Mouse (Mus musculus) liver, embryonic 16.5 days (tissue): ENCODE results near the gene Stac. TPM values are rescaled to one million over a fixed set of nuclear protein-coding genes. Genes with fewer than 3 reads are reported as not detected.

Experiments used
- ATAC-seq: fragments of 200-750 bp; cut with Nextera tagmentation; 2 replicates; pipeline ENCODE4 v1.8.0; 2017; ENCODE audit warnings: low read depth, mild to moderate bottlenecking, moderate number of reproducible peaks, moderate library complexity
- H3K27ac ChIP-seq: fragments of 300-500 bp; sonication (generic); 2 replicates; pipeline ENCODE4 v1.5.1; 2014; ENCODE audit warnings: mild to moderate bottlenecking, low read length
- H3K27me3 ChIP-seq: fragments of 300-500 bp; sonication (generic); 2 replicates; pipeline ENCODE4 v1.6.1; 2014; ENCODE audit warnings: low read depth, low read length, mixed read lengths; ENCODE audit not compliant: control insufficient read depth, insufficient read depth
- H3K36me3 ChIP-seq: fragments of 300-500 bp; sonication (generic); 2 replicates; pipeline ENCODE4 v1.6.1; 2014; ENCODE audit warnings: mild to moderate bottlenecking; ENCODE audit not compliant: control insufficient read depth, insufficient read depth
- H3K4me1 ChIP-seq: fragments of 300-500 bp; sonication (generic); 2 replicates; pipeline ENCODE4 v1.6.1; 2014; ENCODE audit warnings: low read depth, low read length, mixed read lengths; ENCODE audit not compliant: control insufficient read depth
- H3K4me2 ChIP-seq: fragments of 300-500 bp; sonication (generic); 2 replicates; pipeline ENCODE4 v1.6.1; 2014; ENCODE audit warnings: low read depth, low read length, mixed read lengths
- H3K4me3 ChIP-seq: fragments of 300-500 bp; sonication (generic); 2 replicates; pipeline ENCODE4 v1.5.1; 2014; ENCODE audit warnings: low read depth, mild to moderate bottlenecking, low read length
- H3K9ac ChIP-seq: fragments of 300-500 bp; sonication (generic); 2 replicates; pipeline ENCODE4 v1.6.1; 2014; ENCODE audit warnings: low read depth, low read length
- H3K9me3 ChIP-seq: fragments of 300-500 bp; sonication (generic); replicated peaks from 2 replicates; pipeline ENCODE4 v1.6.1; 2016; ENCODE audit warnings: low read length; ENCODE audit not compliant: control insufficient read depth
- WGBS: fragments of 180-500 bp; shearing (Covaris S2); extraction: QIAGEN DNeasy Blood & Tissue Kit; methylation state at CpG from one replicate; pipeline ENCODE4 v1.1.7; 2014; ENCODE audit not compliant: insufficient replicate concordance; 5-methylcytosine and 5-hydroxymethylcytosine counted together
- polyA plus RNA-seq: library from polyadenylated mRNA; unstranded; fragments of >200 nt; fragmentation: Nextera tagmentation; extraction: Ambion mirVana; gene quantifications from 2 replicates; pipeline ENCODE4 v1.2.1, GENCODE M21; 2015

Stac gene
- polyA plus RNA-seq, 1 experiment from 2014 or later, result 0.07 TPM

DNA sequence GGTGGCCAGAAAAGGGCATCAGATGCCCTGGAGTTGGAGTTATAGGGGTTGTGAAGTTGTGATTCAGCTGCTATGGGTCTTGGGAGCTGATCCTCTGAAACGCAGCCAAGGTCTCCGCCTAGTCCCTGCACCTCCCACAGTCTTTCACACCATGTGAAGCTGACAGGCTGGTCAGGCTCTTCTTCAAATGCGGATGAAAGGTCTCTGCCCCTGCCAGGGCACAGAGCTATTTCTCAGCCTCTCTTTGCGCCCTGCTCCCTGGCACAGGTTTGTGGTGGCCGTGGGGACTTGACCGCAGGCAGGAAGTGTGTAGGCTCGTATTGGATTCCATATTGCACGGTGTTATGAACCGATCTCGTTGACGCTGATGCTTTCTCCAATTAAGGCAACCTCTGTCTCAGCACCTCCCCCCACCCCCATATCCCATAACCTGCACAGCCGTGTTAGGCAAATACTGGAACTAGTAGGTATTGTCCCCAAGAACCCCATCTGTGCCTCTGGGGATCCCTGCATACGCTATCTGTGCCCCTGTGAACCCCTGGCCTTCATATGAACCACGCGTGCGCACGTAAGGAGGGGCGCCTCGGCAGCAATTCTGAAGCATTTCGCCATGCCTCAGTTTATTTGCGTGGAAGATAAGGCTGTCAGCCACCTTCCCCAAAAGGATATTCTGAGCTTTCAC, 139.7 kb downstream of the Stac start:
- Histone ChIP-seq H3K9me3 (no peaks in the 10 kb centered on the region), H3K9ac (no peak overlapping the region), H3K27ac (no peak overlapping the region), H3K4me1 (no peaks in the 10 kb centered on the region), H3K4me3 (no peak overlapping the region), H3K4me2 (no peak overlapping the region), H3K27me3 (no peaks in the 10 kb centered on the region), H3K36me3 (no peaks in the 10 kb centered on the region)
- no peak for ATAC-seq
- 65% methylated on average over 21 of the region's 21 CpGs for WGBS

DNA sequence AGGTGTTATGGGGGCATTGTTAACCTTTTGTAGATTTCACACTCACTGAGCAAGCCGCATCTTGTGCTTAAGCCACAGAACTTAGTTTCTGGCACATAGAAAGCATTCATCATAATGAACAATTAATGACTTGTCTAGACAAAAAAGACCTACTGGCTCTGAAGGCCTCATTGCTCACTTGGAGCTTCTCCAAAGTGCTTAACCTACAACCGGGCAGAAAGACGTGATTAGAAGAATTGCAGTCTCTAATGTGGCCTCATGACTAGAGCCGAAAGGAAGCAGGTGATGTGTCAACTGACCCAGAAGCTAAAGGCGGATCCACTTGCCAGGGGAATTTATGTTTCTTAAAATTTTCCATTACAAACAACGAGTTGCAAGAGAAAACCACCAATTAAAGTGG, 147.5 kb downstream of the Stac start:
- H3K4me1 ChIP-seq, result no peaks in the 10 kb centered on the region
- no peak for ATAC-seq
- no peak overlapping the region for H3K4me2 ChIP-seq
- WGBS, result 63% methylated on average over 6 of the region's 6 CpGs
- no peaks in the 10 kb centered on the region for H3K27me3 ChIP-seq
- H3K36me3 ChIP-seq, result no peaks in the 10 kb centered on the region
- no peaks in the 10 kb centered on the region for H3K9me3 ChIP-seq
- H3K27ac ChIP-seq, result no peak overlapping the region
- no peak overlapping the region for H3K9ac ChIP-seq
- no peak overlapping the region for H3K4me3 ChIP-seq

DNA sequence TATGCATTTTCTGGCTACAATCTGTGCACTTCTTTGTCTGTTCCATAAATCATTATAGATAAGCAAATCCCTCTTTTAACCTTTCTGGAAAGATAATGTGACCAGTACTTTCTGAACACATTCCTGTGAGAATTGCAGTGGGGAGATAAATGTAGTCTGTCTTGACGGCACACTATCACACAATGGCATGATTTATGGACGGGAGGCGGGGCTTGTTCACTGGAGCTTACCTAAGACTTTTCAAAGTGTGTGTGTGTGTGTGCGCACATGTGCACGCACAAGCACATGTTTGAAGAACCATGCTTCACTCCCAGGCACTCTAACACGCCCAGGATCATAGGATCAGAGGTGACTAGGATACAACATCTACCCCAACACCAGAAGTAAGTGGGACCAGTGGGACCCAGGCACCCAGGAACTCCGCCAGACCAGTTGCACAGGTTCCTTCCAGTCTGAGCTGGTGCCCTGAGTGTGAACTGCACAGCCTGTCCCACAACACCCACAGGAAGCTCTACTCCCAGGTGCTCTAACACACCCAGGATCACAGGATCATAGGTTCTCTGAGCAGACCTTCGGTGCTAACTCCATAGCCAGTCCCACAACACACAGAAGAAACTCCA, 154.6 kb downstream of the Stac start:
- H3K27ac ChIP-seq, result no peak overlapping the region
- H3K4me2 ChIP-seq, result no peak overlapping the region
- ATAC-seq, result no peak
- H3K4me1 ChIP-seq, result no peaks in the 10 kb centered on the region
- H3K27me3 ChIP-seq, result no peaks in the 10 kb centered on the region
- H3K4me3 ChIP-seq, result no peak overlapping the region
- 55% methylated on average over 8 of the region's 8 CpGs for WGBS
- H3K9ac ChIP-seq, result no peak overlapping the region
- no peaks in the 10 kb centered on the region for H3K9me3 ChIP-seq
- H3K36me3 ChIP-seq, result no peaks in the 10 kb centered on the region

DNA sequence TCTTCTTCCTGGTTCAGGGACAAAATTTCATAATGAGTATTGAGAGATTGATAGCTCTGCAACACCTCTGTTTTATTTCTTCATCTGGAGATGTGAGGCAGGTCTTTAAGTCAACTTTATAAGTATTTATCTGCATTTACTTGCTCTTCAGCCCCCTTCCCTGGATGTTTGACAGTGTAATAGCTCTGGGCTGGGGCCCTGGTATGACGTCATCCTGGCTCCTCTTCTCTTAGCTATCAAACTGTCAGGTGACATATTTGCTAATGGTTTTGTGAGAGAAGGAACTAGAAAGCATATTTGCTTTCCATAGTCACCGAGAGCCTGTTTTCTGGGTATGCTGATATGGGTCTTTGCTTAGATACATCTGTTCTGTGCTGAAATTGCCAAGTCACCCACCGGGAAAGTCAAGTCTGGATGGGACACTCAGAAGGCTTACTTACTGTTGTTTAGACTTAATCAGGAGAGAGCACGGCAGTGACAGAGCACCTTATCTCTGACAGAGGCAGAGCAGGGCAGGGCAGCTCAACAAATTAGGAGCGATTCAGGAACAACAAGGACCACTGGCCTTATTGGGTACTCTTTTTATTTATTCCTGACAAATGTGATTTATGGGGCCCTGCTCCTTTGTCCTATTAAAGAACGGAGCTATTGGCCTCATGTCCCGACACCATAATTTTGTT, 155.3 kb downstream of the Stac start:
- H3K36me3 ChIP-seq, result no peaks in the 10 kb centered on the region
- H3K9me3 ChIP-seq, result no peaks in the 10 kb centered on the region
- 21% methylated on average over 7 of the region's 7 CpGs for WGBS
- no peak overlapping the region for H3K27ac ChIP-seq
- peak; percentile 74 for ATAC-seq
- no peak overlapping the region for H3K9ac ChIP-seq
- H3K4me2 ChIP-seq, result no peak overlapping the region
- H3K4me1 ChIP-seq, result no peaks in the 10 kb centered on the region
- no peak overlapping the region for H3K4me3 ChIP-seq
- H3K27me3 ChIP-seq, result no peaks in the 10 kb centered on the region; the same call in 1 of the 2 replicates

DNA sequence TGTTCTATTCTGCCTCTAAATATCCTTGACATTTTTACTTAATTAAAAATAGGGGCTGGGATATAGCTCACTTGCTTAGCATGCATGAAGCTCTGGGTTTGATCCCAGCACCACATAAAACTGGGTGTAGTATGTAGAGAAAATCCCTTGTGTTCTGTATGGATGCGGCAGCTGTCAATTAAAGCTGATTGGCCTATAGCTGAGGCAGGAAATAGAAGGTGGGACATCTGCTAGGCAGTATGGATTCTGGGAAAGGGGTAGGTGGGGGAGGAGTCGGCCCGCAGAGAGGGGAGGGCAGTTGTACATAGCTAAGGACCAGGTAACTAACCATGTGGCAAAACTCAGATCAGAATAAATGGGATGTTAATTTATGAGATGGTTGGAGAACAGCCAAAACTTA, 166.3 kb downstream of the Stac start:
- Histone ChIP-seq H3K4me1 (no peaks in the 10 kb centered on the region), H3K9ac (no peak overlapping the region), H3K4me2 (no peak overlapping the region), H3K27ac (no peak overlapping the region), H3K27me3 (no peaks in the 10 kb centered on the region), H3K4me3 (no peak overlapping the region), H3K36me3 (no peaks in the 10 kb centered on the region), H3K9me3 (no peaks in the 10 kb centered on the region)
- ATAC-seq, result no peak
- 77% methylated on average over 3 of the region's 3 CpGs for WGBS

DNA sequence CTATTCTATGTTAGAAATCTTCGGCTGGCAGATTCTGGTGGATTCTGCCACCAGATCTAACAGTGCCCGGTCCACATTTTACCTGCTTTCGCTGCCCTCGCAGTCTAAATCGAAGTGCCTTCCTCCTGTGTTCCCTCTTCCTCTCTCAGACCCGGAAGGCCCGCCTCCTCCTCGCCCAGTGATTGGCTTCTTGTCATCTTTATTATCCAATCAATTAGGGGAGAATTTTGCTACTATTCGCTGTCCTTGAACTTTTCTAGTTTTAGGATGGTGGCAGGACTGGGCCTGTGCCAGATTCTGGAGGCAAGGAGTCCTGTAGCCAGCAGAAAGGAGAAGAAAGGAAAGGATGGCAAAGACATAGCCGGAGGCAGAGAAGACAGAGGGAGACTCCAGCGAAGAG, 167.0 kb downstream of the Stac start:
- H3K36me3 ChIP-seq, result no peaks in the 10 kb centered on the region
- 73% methylated on average over 11 of the region's 11 CpGs for WGBS

DNA sequence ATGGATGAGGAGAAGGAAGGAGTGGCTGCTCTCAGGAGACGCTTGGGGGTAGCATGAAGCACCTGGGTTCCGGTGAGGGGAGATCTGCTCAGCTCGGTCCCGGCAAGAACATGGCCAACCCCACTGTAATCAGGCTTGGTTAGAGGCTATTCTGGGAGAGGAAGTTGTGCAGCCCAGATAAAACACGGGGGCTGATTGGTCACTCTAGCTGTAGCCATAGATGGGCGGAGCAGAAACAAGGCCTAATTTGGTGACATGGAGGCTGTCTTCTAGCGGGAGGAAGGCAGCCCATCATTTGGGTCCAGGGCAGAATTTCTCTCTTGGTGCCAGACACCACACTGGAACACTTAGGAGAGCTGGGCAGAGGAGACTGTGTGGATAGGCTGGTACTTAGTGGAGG, 167.9 kb downstream of the Stac start:
- 49% methylated on average over 7 of the region's 7 CpGs for WGBS
- Histone ChIP-seq H3K27ac (no peak overlapping the region), H3K4me3 (no peak overlapping the region), H3K36me3 (no peaks in the 10 kb centered on the region), H3K27me3 (no peaks in the 10 kb centered on the region), H3K4me1 (no peaks in the 10 kb centered on the region), H3K9me3 (no peaks in the 10 kb centered on the region), H3K9ac (no peak overlapping the region), H3K4me2 (no peak overlapping the region)
- ATAC-seq, result no peak

More for the DNA sequence above, 167.0 kb downstream of the Stac start:
- no peaks in the 10 kb centered on the region for H3K27me3 ChIP-seq
- no peaks in the 10 kb centered on the region for H3K9me3 ChIP-seq
- H3K4me1 ChIP-seq, result no peaks in the 10 kb centered on the region
- ATAC-seq, result no peak
- H3K9ac ChIP-seq, result no peak overlapping the region
- H3K4me2 ChIP-seq, result no peak overlapping the region
- H3K27ac ChIP-seq, result no peak overlapping the region
- no peak overlapping the region for H3K4me3 ChIP-seq

DNA sequence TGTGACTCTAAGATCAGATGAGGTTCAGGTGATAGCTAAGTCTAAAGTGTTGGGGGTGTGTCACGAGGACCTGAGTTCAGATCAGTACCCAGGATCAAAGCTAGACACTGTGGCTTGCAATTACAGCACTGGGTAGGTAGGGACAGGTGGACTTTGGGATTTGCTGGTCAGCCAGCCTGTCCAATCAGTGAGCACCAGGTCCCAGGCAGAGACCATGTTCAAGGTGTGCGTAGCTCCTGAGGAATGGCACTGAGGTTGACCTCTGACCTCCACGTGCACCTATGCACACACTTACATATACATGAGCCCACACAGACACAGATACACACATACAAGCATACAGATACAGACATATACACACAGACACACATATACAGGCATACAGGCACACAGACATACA, 174.6 kb downstream of the Stac start:
- Histone ChIP-seq H3K36me3 (no peaks in the 10 kb centered on the region), H3K4me2 (no peak overlapping the region), H3K4me3 (no peak overlapping the region), H3K27ac (no peak overlapping the region), H3K4me1 (no peaks in the 10 kb centered on the region), H3K27me3 (no peaks in the 10 kb centered on the region), H3K9ac (no peak overlapping the region), H3K9me3 (no peaks in the 10 kb centered on the region)
- 66% methylated on average over 3 of the region's 3 CpGs for WGBS
- ATAC-seq, result no peak
